ENCODE assay signal across 10 mouse cellular contexts in genomic region chr17:27638921-27639332, GRCm38 (mm10). TPM values are rescaled to one million over a fixed set of nuclear protein-coding genes. Genes with fewer than 3 reads are reported as not detected.
DNase-seq lines count a peak whose midpoint lies in the region; ATAC-seq and TF ChIP-seq lines count a peak whose summit lies in the region.
"Had no signal": no experiment of that assay in that cellular context is flagged by ENCODE, and none has a peak within 500 bp of the region (broad histone marks: within the 10 kb centered on the region; RNA-seq: fewer than 3 reads in every experiment).

No protein-coding gene starts in this region.

- no peak overlapping the region for H3K9ac ChIP-seq in kidney, postnatal 0 days (ENCODE audit: low read depth, low read length)
- no peak overlapping the region for H3K9ac ChIP-seq in liver, embryonic 13.5 days

- 81% methylated on average over 20 of the region's 20 CpGs for WGBS in kidney, postnatal 0 days
- 78% methylated on average over 20 of the region's 20 CpGs for WGBS in liver, embryonic 13.5 days (ENCODE audit: insufficient replicate concordance)

- no peak for ATAC-seq in kidney, postnatal 0 days (replicated peaks; ENCODE audit: low FRiP score, low read depth)
- no peak for ATAC-seq in liver, embryonic 13.5 days (ENCODE audit: low read depth)
- no peak for ATAC-seq in activated CD4-positive, CD25-positive, alpha-beta regulatory T cell, adult 4 months
- ATAC-seq in megakaryocyte-erythroid progenitor cell, adult 5-6 weeks (replicated peaks; ENCODE audit: low FRiP score, low TSS enrichment, poor library complexity, severe bottlenecking): no peak

- H3K27ac ChIP-seq in kidney, postnatal 0 days: no peak overlapping the region
- H3K27ac ChIP-seq in liver, embryonic 13.5 days: no peak overlapping the region

- no peaks in the 10 kb centered on the region for H3K36me3 ChIP-seq in kidney, postnatal 0 days (ENCODE audit: insufficient read depth, low read length)
- H3K36me3 ChIP-seq in E14TG2a.4 (ENCODE audit: insufficient read depth, low read length): peaks cover 8% of the 10 kb centered on the region
- peaks cover 3% of the 10 kb centered on the region for H3K36me3 ChIP-seq in liver, embryonic 13.5 days

- no peaks in the 10 kb centered on the region for H3K27me3 ChIP-seq in kidney, postnatal 0 days (ENCODE audit: insufficient read depth, low read length)
- no peaks in the 10 kb centered on the region; the same call in 1 of the 2 replicates for H3K27me3 ChIP-seq in E14TG2a.4 (ENCODE audit: insufficient read depth, low read length)
- no peaks in the 10 kb centered on the region for H3K27me3 ChIP-seq in liver, embryonic 13.5 days

- no peak overlapping the region for H3K4me3 ChIP-seq in kidney, postnatal 0 days (replicated peaks; ENCODE audit: low read depth, low read length)
- H3K4me3 ChIP-seq in E14TG2a.4 (replicated peaks; ENCODE audit: low read length): 0 out of 2 replicates have a peak overlapping the region, but pooled peaks have one; percentile 7
- H3K4me3 ChIP-seq in liver, embryonic 13.5 days (replicated peaks): no peak overlapping the region
- H3K4me3 ChIP-seq: erythroblast, embryonic 14.5 days had no signal

- DNase-seq in kidney, postnatal 0 days (ENCODE audit: low spot score): no peak
- DNase-seq in kidney, postnatal 25 days: no peak
- peak; percentile 87 for DNase-seq in cerebellum, adult 9-10 months
- DNase-seq in liver, embryonic 13.5 days: peak; percentile 33
- DNase-seq in urinary bladder, postnatal 25 days (ENCODE audit: low spot score): no peak

- H3K9me3 ChIP-seq in kidney, postnatal 0 days (replicated peaks; ENCODE audit: low read length): no peaks in the 10 kb centered on the region
- H3K9me3 ChIP-seq in E14TG2a.4 (ENCODE audit: low read length): no peaks in the 10 kb centered on the region
- H3K9me3 ChIP-seq in liver, embryonic 13.5 days (replicated peaks): no peaks in the 10 kb centered on the region

- peaks cover under 1% of the 10 kb centered on the region; the same call in 1 of the 2 replicates for H3K4me1 ChIP-seq in kidney, postnatal 0 days (replicated peaks; ENCODE audit: insufficient read depth, low read length)
- peaks cover 55% of the 10 kb centered on the region for H3K4me1 ChIP-seq in E14TG2a.4 (replicated peaks; ENCODE audit: low read depth, low read length)
- peaks cover 31% of the 10 kb centered on the region for H3K4me1 ChIP-seq in liver, embryonic 13.5 days (replicated peaks)

- H3K4me2 ChIP-seq in kidney, postnatal 0 days (ENCODE audit: low read length): no peak overlapping the region
- no peak overlapping the region for H3K4me2 ChIP-seq in liver, embryonic 13.5 days

- peak; percentile 32; the same call in 1 of the 2 replicates for TF ChIP-seq CTCF in kidney, postnatal 0 days (IDR thresholded peaks at IDR 0.05; ENCODE audit: low read depth)
- peak; percentile 87 for TF ChIP-seq CTCF in E14TG2a.4 (conservative IDR thresholded peaks at IDR 0.05; ENCODE audit: low read length)

RNA-seq across cellular contexts. Expression of gene Rps10, which starts 2.5 kb away (rescaled TPM):
- polyA plus RNA-seq in kidney, postnatal 0 days (2015; fragmentation: Nextera tagmentation; extraction: Ambion mirVana): 1,042 and 1,140 TPM in 2 replicates
- polyA plus RNA-seq in liver, embryonic 13.5 days (2015; fragmentation: Nextera tagmentation; extraction: Ambion mirVana): 778 and 786 TPM in 2 replicates
- 1,000 to 10,000 TPM; 1,853 to 2,245 TPM for polyA plus RNA-seq in activated CD4-positive, CD25-positive, alpha-beta regulatory T cell, adult 4 months (2017; shearing (Covaris generic))
- total RNA-seq in megakaryocyte-erythroid progenitor cell, adult 5-6 weeks (2014; fragmentation: Nextera tagmentation): 2,733 and 3,098 TPM in 2 replicates
- total RNA-seq in megakaryocyte-erythroid progenitor cell, adult 5-6 weeks (2017): 2,912 and 3,218 TPM in 2 replicates

RNA-seq across cellular contexts. Expression of gene RPS10-NUDT3, which starts 3.9 kb away (rescaled TPM):
- polyA plus RNA-seq in kidney, postnatal 0 days (2015; fragmentation: Nextera tagmentation; extraction: Ambion mirVana): not detected in 2 replicates
- polyA plus RNA-seq in liver, embryonic 13.5 days (2015; fragmentation: Nextera tagmentation; extraction: Ambion mirVana): not detected in 2 replicates
- polyA plus RNA-seq in activated CD4-positive, CD25-positive, alpha-beta regulatory T cell, adult 4 months (2017; shearing (Covaris generic)): not detected
- not detected in 2 replicates for total RNA-seq in megakaryocyte-erythroid progenitor cell, adult 5-6 weeks (2014; fragmentation: Nextera tagmentation)
- total RNA-seq in megakaryocyte-erythroid progenitor cell, adult 5-6 weeks (2017): not detected in 2 replicates
- polyA plus RNA-seq: erythroblast, embryonic 14.5 days; intestine, embryonic 14.5 days had no signal

RNA-seq across cellular contexts. Expression of gene Nudt3, which starts 15.6 kb away (rescaled TPM):
- polyA plus RNA-seq in kidney, postnatal 0 days (2015; fragmentation: Nextera tagmentation; extraction: Ambion mirVana): 69.5 and 70.2 TPM in 2 replicates
- 31.3 and 33.9 TPM in 2 replicates for polyA plus RNA-seq in liver, embryonic 13.5 days (2015; fragmentation: Nextera tagmentation; extraction: Ambion mirVana)
- polyA plus RNA-seq in activated CD4-positive, CD25-positive, alpha-beta regulatory T cell, adult 4 months (2017; shearing (Covaris generic)): 10 to 100 TPM; 34.7 to 38.1 TPM
- 78.3 and 78.9 TPM in 2 replicates for total RNA-seq in megakaryocyte-erythroid progenitor cell, adult 5-6 weeks (2014; fragmentation: Nextera tagmentation)
- 143 and 144 TPM in 2 replicates for total RNA-seq in megakaryocyte-erythroid progenitor cell, adult 5-6 weeks (2017)

RNA-seq across cellular contexts. Expression of gene Pacsin1, which starts 16.4 kb away (rescaled TPM):
- 1.6 and 1.7 TPM in 2 replicates for polyA plus RNA-seq in kidney, postnatal 0 days (2015; fragmentation: Nextera tagmentation; extraction: Ambion mirVana)
- 0.20 and 0.32 TPM in 2 replicates for polyA plus RNA-seq in liver, embryonic 13.5 days (2015; fragmentation: Nextera tagmentation; extraction: Ambion mirVana)
- polyA plus RNA-seq in activated CD4-positive, CD25-positive, alpha-beta regulatory T cell, adult 4 months (2017; shearing (Covaris generic)): 10 to 100 TPM; 26.9 to 41.1 TPM
- total RNA-seq in megakaryocyte-erythroid progenitor cell, adult 5-6 weeks (2014; fragmentation: Nextera tagmentation): 0.64 TPM in 1 of 2 replicates, not detected in the other
- total RNA-seq in megakaryocyte-erythroid progenitor cell, adult 5-6 weeks (2017): 0.11 TPM in 1 of 2 replicates, not detected in the other

Comparison
In these comparisons a context has a peak if more than half of its experiments do, and no peak if none do; other contexts are left out.
1. DNase-seq: peak in cerebellum, adult 9-10 months (single experiment) and liver, embryonic 13.5 days (single experiment); none in kidney, postnatal 0 days (single experiment), kidney, postnatal 25 days (0 of 2) and urinary bladder, postnatal 25 days (single experiment).